Mouse (Mus musculus): ENCODE results near the gene Cd200r3. TPM values are rescaled to one million over a fixed set of nuclear protein-coding genes. Genes with fewer than 3 reads are reported as not detected.

Cd200r3 gene
- polyA plus RNA-seq, 1 experiment from 2014 or later, result not detected

DNA sequence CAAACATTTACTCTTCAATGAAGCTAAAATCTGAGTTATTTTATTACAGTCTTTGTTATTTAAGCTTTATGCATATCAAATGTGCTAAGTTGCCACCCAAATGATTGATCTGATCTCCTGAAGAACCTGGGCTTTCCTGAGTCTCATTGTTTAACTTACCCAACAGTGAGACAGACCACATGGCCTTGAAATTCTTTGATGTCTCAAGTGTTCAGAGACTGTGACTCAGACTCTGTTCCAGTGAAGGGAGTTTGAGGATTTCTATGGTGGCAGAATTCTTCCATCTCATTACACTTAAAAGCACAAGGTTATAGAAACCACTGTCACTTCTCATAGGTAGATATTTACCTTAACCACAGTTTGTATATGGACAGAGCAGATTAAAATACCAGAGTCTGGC lies 32.6 kb downstream of the Cd200r3 start:
- Histone ChIP-seq H3K4me3 (no peak overlapping the region), H3K27ac (no peak overlapping the region), H3K36me3 (no peaks in the 10 kb centered on the region), H3K9ac (no peak overlapping the region), H3K27me3 (replicated peaks) (no peaks in the 10 kb centered on the region), H3K4me1 (no peaks in the 10 kb centered on the region), H3K9me3 (no peaks in the 10 kb centered on the region), H3K4me2 (replicated peaks) (no peak overlapping the region)
- ATAC-seq (ENCODE audit: low FRiP score, low read depth), result no peak

DNA sequence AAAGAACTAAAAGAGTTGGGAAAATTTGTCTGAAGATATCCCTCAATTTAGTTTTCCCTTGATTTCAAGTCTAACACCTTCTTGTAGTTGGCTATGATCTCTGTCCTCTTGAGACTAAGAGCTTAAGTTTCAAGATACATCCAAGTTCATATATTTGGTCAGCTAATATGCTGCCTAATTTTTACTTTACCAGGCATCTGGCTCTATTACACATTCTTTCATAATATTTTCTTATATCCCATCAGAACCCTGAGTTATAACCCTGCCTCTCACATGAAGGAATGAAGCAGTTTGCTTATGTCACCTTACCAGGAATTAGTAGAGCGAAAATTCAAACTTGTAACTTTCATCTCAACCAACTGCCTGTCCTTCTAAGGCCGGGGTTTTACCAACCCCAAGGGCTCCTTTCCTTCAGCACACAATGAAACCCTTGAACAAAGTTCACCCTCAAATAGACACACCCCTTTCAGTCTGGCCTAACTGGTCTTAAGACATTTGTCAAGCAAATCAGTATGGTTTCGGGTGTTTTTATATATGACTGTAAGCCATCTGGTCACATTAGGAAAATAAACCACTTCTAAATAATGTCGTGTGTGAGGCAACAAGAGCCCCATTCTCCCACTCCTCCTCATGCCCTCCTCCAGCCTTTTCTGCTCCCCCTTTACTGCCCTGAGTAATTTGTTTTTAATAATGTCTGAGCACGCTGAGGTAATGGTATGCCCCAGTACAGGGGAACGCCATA lies 33.6 kb downstream of the Cd200r3 start:
- no peak overlapping the region for H3K27ac ChIP-seq
- no peaks in the 10 kb centered on the region for H3K9me3 ChIP-seq
- H3K36me3 ChIP-seq, result no peaks in the 10 kb centered on the region
- H3K4me3 ChIP-seq, result no peak overlapping the region
- WGBS, result 32% methylated on average over 6 of the region's 6 CpGs
- H3K4me1 ChIP-seq, result no peaks in the 10 kb centered on the region
- no peak for ATAC-seq (ENCODE audit: low FRiP score, low read depth)
- H3K4me2 ChIP-seq (replicated peaks), result no peak overlapping the region
- H3K27me3 ChIP-seq (replicated peaks), result no peaks in the 10 kb centered on the region
- H3K9ac ChIP-seq, result no peak overlapping the region

DNA sequence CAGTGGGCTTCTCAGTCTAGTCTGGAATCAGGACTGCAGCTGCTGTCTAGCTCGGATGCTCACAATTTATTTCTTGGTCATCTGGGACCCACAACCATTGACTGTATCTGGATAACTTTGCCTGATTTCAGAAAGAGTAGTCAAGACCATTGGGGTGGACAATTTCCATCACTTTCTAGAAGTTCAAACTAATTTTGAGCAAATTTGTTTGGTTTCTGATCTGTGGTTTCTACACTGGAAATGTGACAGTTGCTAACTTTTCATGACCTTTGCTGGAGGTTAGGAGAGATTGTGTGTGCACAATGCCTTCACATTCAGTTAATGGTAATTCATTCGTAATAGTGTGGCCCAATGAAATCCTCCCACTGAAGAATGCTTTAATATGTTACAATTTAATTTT lies 34.7 kb downstream of the Cd200r3 start:
- no peak overlapping the region for H3K9ac ChIP-seq
- H3K9me3 ChIP-seq, result no peaks in the 10 kb centered on the region
- 70% methylated on average over 2 of the region's 2 CpGs for WGBS
- no peak overlapping the region for H3K4me3 ChIP-seq
- H3K4me1 ChIP-seq, result no peaks in the 10 kb centered on the region
- H3K27me3 ChIP-seq (replicated peaks), result no peaks in the 10 kb centered on the region
- H3K4me2 ChIP-seq (replicated peaks), result no peak overlapping the region
- no peak overlapping the region for H3K27ac ChIP-seq
- ATAC-seq (ENCODE audit: low FRiP score, low read depth), result no peak
- no peaks in the 10 kb centered on the region for H3K36me3 ChIP-seq

DNA sequence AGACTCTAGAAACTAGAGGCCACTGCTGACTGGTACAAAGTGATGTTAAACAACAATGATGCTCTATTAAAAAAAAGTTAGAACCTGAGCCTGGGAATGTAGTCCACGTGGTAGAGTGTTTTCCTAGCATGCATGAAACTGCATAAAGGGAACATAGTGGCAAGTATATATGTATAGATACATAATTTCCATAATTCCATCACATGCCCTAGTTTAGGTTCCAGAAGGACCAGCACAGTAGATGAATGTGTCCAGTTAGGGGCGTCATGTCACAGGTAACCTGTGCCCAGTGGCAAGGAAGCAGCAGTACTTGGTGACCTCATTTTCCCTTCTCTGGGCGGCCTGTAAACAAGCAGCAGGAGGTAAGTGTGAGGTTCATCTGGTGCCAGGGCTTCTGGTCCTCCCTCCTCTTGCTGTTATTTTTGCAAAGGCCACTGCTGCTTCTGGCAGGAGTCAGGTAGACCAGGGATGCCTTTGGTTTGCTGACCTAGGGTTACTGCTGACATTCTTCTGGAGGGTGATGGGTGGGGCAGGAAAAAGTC lies 35.9 kb downstream of the Cd200r3 start:
- H3K27me3 ChIP-seq (replicated peaks), result no peaks in the 10 kb centered on the region
- H3K4me1 ChIP-seq, result no peaks in the 10 kb centered on the region
- no peaks in the 10 kb centered on the region for H3K36me3 ChIP-seq
- no peak overlapping the region for H3K27ac ChIP-seq
- WGBS, result 73% methylated on average over 3 of the region's 3 CpGs
- H3K4me3 ChIP-seq, result no peak overlapping the region
- H3K9ac ChIP-seq, result no peak overlapping the region
- no peak overlapping the region for H3K4me2 ChIP-seq (replicated peaks)
- no peak for ATAC-seq (ENCODE audit: low FRiP score, low read depth)
- no peaks in the 10 kb centered on the region for H3K9me3 ChIP-seq

DNA sequence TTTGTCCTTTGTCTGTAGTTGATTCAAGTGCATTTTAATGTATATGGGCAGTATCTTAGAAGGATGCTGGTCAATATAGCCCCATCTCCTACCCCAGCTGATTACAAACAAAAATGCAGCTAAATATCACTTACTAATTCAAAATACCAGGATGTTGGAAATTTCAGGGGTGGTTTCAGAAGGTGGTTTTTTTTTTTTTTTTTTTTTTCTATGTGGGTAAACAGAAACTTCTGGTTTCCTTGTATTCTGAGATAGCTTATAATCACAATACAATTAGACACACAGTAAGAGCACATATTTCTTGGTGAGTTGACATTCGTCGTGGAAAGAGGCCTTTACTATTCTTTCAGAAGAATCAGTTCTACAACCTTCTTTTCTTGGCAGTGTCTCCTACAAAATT lies 39.5 kb downstream of the Cd200r3 start:
- Histone ChIP-seq H3K27ac (no peak overlapping the region), H3K4me1 (no peaks in the 10 kb centered on the region), H3K4me2 (replicated peaks) (no peak overlapping the region), H3K4me3 (no peak overlapping the region), H3K36me3 (no peaks in the 10 kb centered on the region), H3K9ac (no peak overlapping the region), H3K27me3 (replicated peaks) (no peaks in the 10 kb centered on the region), H3K9me3 (no peaks in the 10 kb centered on the region)
- 90% methylated on average over 2 of the region's 2 CpGs for WGBS
- ATAC-seq (ENCODE audit: low FRiP score, low read depth), result no peak

DNA sequence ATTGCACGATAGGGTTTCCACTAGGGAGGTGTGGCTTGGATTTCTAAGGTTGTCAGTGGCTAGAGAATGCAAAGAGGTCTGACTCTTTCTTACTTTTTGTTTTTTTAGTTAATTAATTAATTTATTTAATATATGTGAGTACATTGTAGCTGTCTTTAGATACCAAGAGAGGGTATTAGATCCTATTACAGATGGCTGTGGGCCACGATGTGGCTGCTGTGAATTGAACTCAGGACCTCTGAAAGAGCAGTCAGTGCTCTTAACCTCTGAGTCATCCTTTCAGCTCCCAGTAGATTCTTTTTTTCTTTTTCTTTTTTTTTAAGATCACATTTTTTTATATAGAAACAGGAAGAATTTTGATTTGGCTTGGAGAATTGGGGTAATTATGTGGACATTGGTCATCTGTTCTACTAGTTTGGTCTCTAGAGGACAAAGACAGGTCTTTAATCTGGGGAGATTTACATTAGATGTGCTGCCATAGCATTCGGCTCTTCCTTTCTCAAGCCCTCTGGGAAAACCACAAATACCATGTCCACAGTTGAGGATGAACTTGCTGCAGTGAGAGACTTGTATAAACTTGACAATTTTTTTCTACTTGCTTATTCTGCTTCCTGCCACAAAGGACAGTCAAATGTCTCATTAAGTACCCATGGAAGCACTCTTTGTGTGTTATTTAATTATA lies 40.0 kb downstream of the Cd200r3 start:
- Histone ChIP-seq H3K4me2 (replicated peaks) (no peak overlapping the region), H3K27me3 (replicated peaks) (no peaks in the 10 kb centered on the region), H3K4me1 (no peaks in the 10 kb centered on the region), H3K9me3 (no peaks in the 10 kb centered on the region), H3K36me3 (no peaks in the 10 kb centered on the region), H3K9ac (no peak overlapping the region), H3K4me3 (no peak overlapping the region), H3K27ac (no peak overlapping the region)
- ATAC-seq (ENCODE audit: low FRiP score, low read depth), result no peak
- 76% methylated on average over 3 of the region's 3 CpGs for WGBS

DNA sequence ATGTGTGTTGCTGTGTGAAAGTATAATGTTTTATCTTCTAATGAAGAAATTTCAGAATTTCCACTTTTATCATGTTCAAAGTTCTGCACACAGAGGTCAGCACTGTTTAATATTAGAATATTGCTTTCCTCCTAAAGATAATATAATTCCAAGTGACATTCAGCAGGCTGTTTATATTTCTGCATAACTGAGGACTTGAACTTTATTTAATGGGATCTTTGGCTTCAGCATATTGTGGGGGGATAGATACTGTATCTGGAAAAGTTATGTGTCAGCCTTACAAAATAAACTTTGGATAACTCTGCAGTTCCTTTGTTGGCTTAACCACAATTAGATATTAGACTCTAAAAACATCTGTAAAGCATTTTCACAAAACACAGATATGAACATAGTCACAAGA lies 40.6 kb downstream of the Cd200r3 start:
- Histone ChIP-seq H3K27me3 (replicated peaks) (no peaks in the 10 kb centered on the region), H3K4me3 (no peak overlapping the region), H3K4me2 (replicated peaks) (no peak overlapping the region), H3K9me3 (no peaks in the 10 kb centered on the region), H3K36me3 (no peaks in the 10 kb centered on the region), H3K9ac (no peak overlapping the region), H3K27ac (no peak overlapping the region), H3K4me1 (no peaks in the 10 kb centered on the region)
- ATAC-seq (ENCODE audit: low FRiP score, low read depth), result no peak

DNA sequence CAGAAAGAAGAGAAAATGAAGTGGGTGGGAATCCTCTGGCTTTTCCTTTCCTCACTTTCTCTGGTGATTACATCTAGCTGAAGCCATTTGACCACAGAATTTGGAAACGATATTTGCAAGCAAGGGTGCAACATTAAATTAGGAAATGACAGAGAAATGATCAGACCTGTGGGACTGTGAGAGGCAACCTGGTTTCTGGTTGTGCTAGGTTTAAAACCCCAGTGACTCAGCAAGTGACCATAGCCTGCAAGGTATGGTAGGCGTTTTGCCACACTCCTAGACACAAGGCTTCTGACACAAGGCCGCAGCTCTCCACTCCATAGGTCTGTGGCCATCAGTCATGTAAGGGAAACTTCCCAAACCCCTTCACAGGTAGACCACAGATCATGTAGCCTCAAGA lies 41.4 kb downstream of the Cd200r3 start:
- Histone ChIP-seq H3K9me3 (no peaks in the 10 kb centered on the region), H3K4me1 (no peaks in the 10 kb centered on the region), H3K4me3 (no peak overlapping the region), H3K27me3 (replicated peaks) (no peaks in the 10 kb centered on the region), H3K27ac (no peak overlapping the region), H3K4me2 (replicated peaks) (no peak overlapping the region), H3K9ac (no peak overlapping the region), H3K36me3 (no peaks in the 10 kb centered on the region)
- no peak for ATAC-seq (ENCODE audit: low FRiP score, low read depth)
- WGBS, result 89% methylated on average over 3 of the region's 3 CpGs

DNA sequence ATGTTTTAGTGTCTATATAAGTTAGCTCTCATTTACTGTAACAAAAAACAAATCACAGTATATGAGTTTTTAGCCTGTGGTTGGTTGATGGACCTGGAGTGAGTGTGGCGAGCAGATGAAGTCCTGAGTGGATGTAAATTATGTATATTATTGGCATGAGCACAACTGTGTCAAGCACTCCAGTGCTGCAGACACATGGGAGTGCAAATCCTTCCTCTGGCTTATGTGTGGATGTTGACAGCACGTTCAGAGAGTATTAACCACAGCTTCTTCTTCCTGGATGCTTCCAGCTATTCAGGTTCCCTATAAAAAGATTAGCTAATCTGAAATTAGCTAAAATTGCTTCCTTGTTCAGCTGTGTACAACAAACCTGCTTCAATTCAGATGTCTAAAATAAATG lies 42.6 kb downstream of the Cd200r3 start:
- ATAC-seq (ENCODE audit: low FRiP score, low read depth), result no peak
- Histone ChIP-seq H3K9me3 (no peaks in the 10 kb centered on the region), H3K36me3 (no peaks in the 10 kb centered on the region), H3K4me3 (no peak overlapping the region), H3K4me2 (replicated peaks) (no peak overlapping the region), H3K27me3 (replicated peaks) (no peaks in the 10 kb centered on the region), H3K9ac (no peak overlapping the region), H3K27ac (no peak overlapping the region), H3K4me1 (no peaks in the 10 kb centered on the region)
- 76% methylated on average over 2 of the region's 2 CpGs for WGBS

DNA sequence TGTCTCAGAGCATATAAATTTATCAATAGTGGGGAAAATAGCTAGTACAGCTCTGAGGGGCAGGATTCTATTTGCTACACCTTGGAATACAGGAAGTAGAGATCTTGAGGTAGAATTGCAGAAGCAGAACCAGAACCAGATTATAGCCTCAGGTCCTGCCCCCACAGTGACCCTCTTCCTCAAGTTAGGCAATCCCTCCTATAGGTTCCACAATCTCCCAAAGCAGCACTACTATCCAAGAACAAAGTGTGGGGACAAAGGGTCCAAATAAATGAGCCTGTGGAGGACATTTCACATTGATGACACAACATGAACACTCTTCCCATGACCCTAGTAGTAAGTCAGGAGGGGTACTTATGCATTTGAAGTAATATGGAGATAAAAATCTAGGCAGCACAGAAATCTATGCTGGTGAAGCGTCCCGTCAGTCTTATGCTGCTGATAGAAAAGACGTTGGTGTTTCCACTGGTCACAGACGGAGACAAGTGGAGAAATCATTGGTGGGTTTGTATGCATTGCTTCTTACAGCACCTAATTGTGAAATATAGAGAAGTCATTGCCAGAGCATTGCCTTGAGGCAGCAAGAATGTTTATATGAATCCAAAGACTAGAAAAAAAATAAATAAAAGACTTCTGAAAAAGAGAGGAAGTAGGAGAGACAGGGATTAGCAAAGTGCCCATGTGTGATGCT lies 45.3 kb downstream of the Cd200r3 start:
- H3K27ac ChIP-seq, result no peak overlapping the region
- no peak overlapping the region for H3K4me2 ChIP-seq (replicated peaks)
- H3K36me3 ChIP-seq, result no peaks in the 10 kb centered on the region
- H3K4me3 ChIP-seq, result no peak overlapping the region
- no peaks in the 10 kb centered on the region for H3K9me3 ChIP-seq
- WGBS, result 95% methylated on average over 4 of the region's 4 CpGs
- no peaks in the 10 kb centered on the region for H3K27me3 ChIP-seq (replicated peaks)
- H3K9ac ChIP-seq, result no peak overlapping the region
- H3K4me1 ChIP-seq, result no peaks in the 10 kb centered on the region
- ATAC-seq (ENCODE audit: low FRiP score, low read depth), result no peak

DNA sequence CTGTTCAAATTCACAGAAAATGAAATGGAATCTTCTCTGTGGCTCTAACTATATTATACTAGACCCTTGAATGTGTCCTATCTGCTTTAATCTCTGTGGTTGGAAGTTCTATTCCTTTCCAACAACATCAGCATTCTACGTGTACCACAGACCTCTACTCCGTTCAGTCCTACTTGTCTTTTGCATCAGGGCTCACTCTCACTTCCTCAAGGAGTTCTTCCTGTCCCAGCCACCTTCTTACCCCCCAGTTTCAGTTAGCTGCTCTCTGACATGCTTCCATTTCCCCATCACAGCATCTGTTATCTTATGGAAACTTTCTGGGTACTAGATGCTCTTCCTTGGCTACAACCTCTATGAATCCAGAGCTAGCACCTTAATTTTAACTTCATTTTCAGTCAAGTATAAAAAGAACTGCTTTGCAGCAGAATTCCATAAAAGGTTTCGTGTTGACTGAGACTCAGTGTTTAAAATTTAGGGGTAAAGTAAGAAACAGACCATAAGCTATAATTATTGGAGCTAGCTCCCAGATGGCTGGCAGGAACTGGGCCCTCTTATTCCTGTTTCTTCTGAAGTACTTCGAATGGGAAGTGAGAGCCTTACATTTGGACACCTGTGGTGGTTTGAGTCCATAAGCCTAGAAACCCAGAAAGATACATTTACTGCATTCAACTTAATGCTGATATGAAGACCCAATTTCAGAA lies 50.0 kb downstream of the Cd200r3 start:
- H3K27me3 ChIP-seq (replicated peaks), result no peaks in the 10 kb centered on the region
- no peak overlapping the region for H3K4me2 ChIP-seq (replicated peaks)
- no peaks in the 10 kb centered on the region for H3K9me3 ChIP-seq
- no peak overlapping the region for H3K9ac ChIP-seq
- no peak overlapping the region for H3K27ac ChIP-seq
- no peak overlapping the region for H3K4me3 ChIP-seq
- ATAC-seq (ENCODE audit: low FRiP score, low read depth), result no peak
- 90% methylated on average over 4 of the region's 4 CpGs for WGBS
- H3K4me1 ChIP-seq, result no peaks in the 10 kb centered on the region
- H3K36me3 ChIP-seq, result no peaks in the 10 kb centered on the region
